8 mouse cellular contexts compared by ENCODE assay signal in genomic region chr3:90434073-90434730, GRCm38 (mm10). TPM values are rescaled to one million over a fixed set of nuclear protein-coding genes. Genes with fewer than 3 reads are reported as not detected.
A peak's percentile ranks its signal among the peaks of the same experiment; 100 is the strongest.
DNase-seq lines count a peak whose midpoint lies in the region; ATAC-seq and TF ChIP-seq lines count a peak whose summit lies in the region.

No protein-coding gene starts in this region.

- TF ChIP-seq EP300 in liver, embryonic 14.5 days (IDR thresholded peaks at IDR 0.05; ENCODE audit: low read depth), result no peak

- WGBS in cerebellum, adult 2 months, result 48% methylated on average over 11 of the region's 11 CpGs
- WGBS in hindbrain, embryonic 15.5 days, result 57% methylated on average over 11 of the region's 11 CpGs
- 46% methylated on average over 11 of the region's 11 CpGs for whole genome bisulfite sequencing in liver, embryonic 14.5 days (ENCODE audit: insufficient replicate concordance)
- WGBS in olfactory bulb, adult 2 months, result 33% methylated on average over 11 of the region's 11 CpGs

- peak overlapping the region; percentile 90 for H3K4me2 ChIP-seq in hindbrain, embryonic 15.5 days
- peak overlapping the region; percentile 97 for H3K4me2 ChIP-seq in liver, embryonic 14.5 days (ENCODE audit: low read depth)

- peak overlapping the region; percentile 97 for H3K4me3 ChIP-seq in E14TG2a.4 (replicated peaks; ENCODE audit: low read length)
- H3K4me3 ChIP-seq in cerebellum, adult 2 months (replicated peaks; ENCODE audit: insufficient read depth, low read depth, low read length), result peak overlapping the region; percentile 91
- H3K4me3 ChIP-seq in hindbrain, embryonic 15.5 days, result peak overlapping the region; percentile 72
- H3K4me3 ChIP-seq in liver, embryonic 14.5 days (ENCODE audit: insufficient read depth in 1 of 2, low read depth in 2 of 2, low read length in 2 of 2), result peak overlapping the region; percentile 76 to 79
- peak overlapping the region; percentile 66; the same call in 1 of the 2 replicates for H3K4me3 ChIP-seq in olfactory bulb, adult 2 months (ENCODE audit: insufficient read depth, low read depth, low read length)

- H3K9me3 ChIP-seq in E14TG2a.4 (ENCODE audit: low read length), result no peaks in the 10 kb centered on the region
- H3K9me3 ChIP-seq in hindbrain, embryonic 15.5 days, result no peaks in the 10 kb centered on the region
- no peaks in the 10 kb centered on the region for H3K9me3 ChIP-seq in liver, embryonic 14.5 days (ENCODE audit: control insufficient read depth, low read length)

- no peak for TF ChIP-seq POLR2A in cerebellum, adult 2 months (IDR thresholded peaks at IDR 0.05; ENCODE audit: borderline replicate concordance, insufficient read depth, low read length)
- TF ChIP-seq POLR2A in olfactory bulb, adult 2 months (IDR thresholded peaks at IDR 0.05; ENCODE audit: insufficient read depth, low read depth, low read length), result no peak

- peaks cover 25% of the 10 kb centered on the region for H3K36me3 ChIP-seq in E14TG2a.4 (ENCODE audit: insufficient read depth, low read length)
- H3K36me3 ChIP-seq in hindbrain, embryonic 15.5 days, result no peaks in the 10 kb centered on the region
- no peaks in the 10 kb centered on the region for H3K36me3 ChIP-seq in liver, embryonic 14.5 days (replicated peaks; ENCODE audit: control insufficient read depth, insufficient read depth, low read depth)

- no peak for ATAC-seq in hindbrain, embryonic 15.5 days (ENCODE audit: low FRiP score, low read depth)
- no peak for ATAC-seq in liver, embryonic 14.5 days (ENCODE audit: insufficient read depth)

- peak overlapping the region; percentile 37; the same call in 1 of the 2 replicates for H3K27ac ChIP-seq in cerebellum, adult 2 months (ENCODE audit: insufficient read depth, low read length)
- peak overlapping the region; percentile 75 for H3K27ac ChIP-seq in hindbrain, embryonic 15.5 days (replicated peaks)
- H3K27ac ChIP-seq in liver, embryonic 14.5 days, result peak overlapping the region; percentile 57
- no peak overlapping the region for H3K27ac ChIP-seq in olfactory bulb, adult 2 months (ENCODE audit: insufficient read depth, low read depth, low read length)

- H3K4me1 ChIP-seq in E14TG2a.4 (replicated peaks; ENCODE audit: low read depth, low read length), result peaks cover 81% of the 10 kb centered on the region
- H3K4me1 ChIP-seq in cerebellum, adult 2 months (ENCODE audit: control insufficient read depth, insufficient read depth, low read length), result peaks cover 6% of the 10 kb centered on the region; the same call in 1 of the 2 replicates
- peaks cover 33% of the 10 kb centered on the region for H3K4me1 ChIP-seq in hindbrain, embryonic 15.5 days (replicated peaks)
- H3K4me1 ChIP-seq in liver, embryonic 14.5 days (replicated peaks; ENCODE audit: control insufficient read depth in 2 of 2, insufficient read depth in 2 of 2, low read length in 1 of 2), result peaks cover 29 to 32% of the 10 kb centered on the region in 2 experiments
- H3K4me1 ChIP-seq in olfactory bulb, adult 2 months (ENCODE audit: control insufficient read depth, insufficient read depth, low read length), result peaks cover 2% of the 10 kb centered on the region; the same call in 1 of the 2 replicates

- no peak for TF ChIP-seq CTCF in E14TG2a.4 (conservative IDR thresholded peaks at IDR 0.05; ENCODE audit: low read length)
- TF ChIP-seq CTCF in cerebellum, adult 2 months (IDR thresholded peaks at IDR 0.05; ENCODE audit: borderline replicate concordance, insufficient read depth, low read depth, low read length), result no peak
- no peak for TF ChIP-seq CTCF in liver, embryonic 14.5 days (IDR thresholded peaks at IDR 0.05; ENCODE audit: low read depth)
- no peak for TF ChIP-seq CTCF in olfactory bulb, adult 2 months (IDR thresholded peaks at IDR 0.05; ENCODE audit: insufficient read depth, low read depth, low read length)

- H3K27me3 ChIP-seq in E14TG2a.4 (ENCODE audit: insufficient read depth, low read length), result no peaks in the 10 kb centered on the region
- no peaks in the 10 kb centered on the region for H3K27me3 ChIP-seq in cerebellum, adult 2 months (ENCODE audit: control insufficient read depth, insufficient read depth, low read length)
- no peaks in the 10 kb centered on the region for H3K27me3 ChIP-seq in hindbrain, embryonic 15.5 days
- no peaks in the 10 kb centered on the region for H3K27me3 ChIP-seq in liver, embryonic 14.5 days (ENCODE audit: control insufficient read depth, insufficient read depth, low read length)

- peak overlapping the region; percentile 39; the same call in 1 of the 2 replicates for H3K9ac ChIP-seq in hindbrain, embryonic 15.5 days
- peak overlapping the region; percentile 67 for H3K9ac ChIP-seq in liver, embryonic 14.5 days (replicated peaks)

- DNase-seq in cerebellum, adult 2 months, result peak in 1 of 2 experiments; percentile 37
- DNase-seq in liver, embryonic 14.5 days (ENCODE audit: low read depth in 3 of 3, low spot score in 3 of 3), result no peak
- no peak for DNase-seq in gastrocnemius, postnatal 4 days (ENCODE audit: low spot score in 2 of 2)
- no peak for DNase-seq in urinary bladder, postnatal 36 days (ENCODE audit: low spot score in 2 of 2)
- no peak for DNase-seq in retina, postnatal 1 day

RNA-seq across cellular contexts. Expression of gene Ints3, which starts 0.8 kb away (rescaled TPM):
- 48.5 and 51.4 TPM in 2 replicates for polyA plus RNA-seq in cerebellum, adult 2 months (2012; rRNA removed)
- 34.3 and 35.0 TPM in 2 replicates for polyA plus RNA-seq in hindbrain, embryonic 15.5 days (2015; fragmentation: Nextera tagmentation; extraction: Ambion mirVana)
- 11.3 and 12.7 TPM in 2 replicates for polyA plus RNA-seq in liver, embryonic 14.5 days (2012; rRNA removed)
- 6.6 and 9.4 TPM in 2 replicates for polyA plus RNA-seq in liver, embryonic 14.5 days (2014; fragmentation: Nextera tagmentation; extraction: Ambion mirVana)
- polyA plus RNA-seq in olfactory bulb, adult 2 months (2012; ENCODE audit: insufficient read depth, insufficient read length, low replicate concordance, missing spikeins), result not detected in 2 replicates
- total RNA-seq in gastrocnemius, postnatal 4 days (2021), result 10 to 100 TPM; 31.8 to 32.0 TPM

RNA-seq across cellular contexts. Expression of gene Npr1, which starts 31.5 kb away (rescaled TPM):
- polyA plus RNA-seq in cerebellum, adult 2 months (2012; rRNA removed), result 16.1 TPM in 2 replicates
- polyA plus RNA-seq in hindbrain, embryonic 15.5 days (2015; fragmentation: Nextera tagmentation; extraction: Ambion mirVana), result 2.4 and 2.8 TPM in 2 replicates
- 6.5 and 7.2 TPM in 2 replicates for polyA plus RNA-seq in liver, embryonic 14.5 days (2012; rRNA removed)
- polyA plus RNA-seq in liver, embryonic 14.5 days (2014; fragmentation: Nextera tagmentation; extraction: Ambion mirVana), result 2.8 and 4.0 TPM in 2 replicates
- polyA plus RNA-seq in olfactory bulb, adult 2 months (2012; ENCODE audit: insufficient read depth, insufficient read length, low replicate concordance, missing spikeins), result not detected in 2 replicates
- 10 to 100 TPM; 25.9 to 26.4 TPM for total RNA-seq in gastrocnemius, postnatal 4 days (2021)

RNA-seq across cellular contexts. Expression of gene Ilf2, which starts 41.7 kb away (rescaled TPM):
- 98.7 and 107 TPM in 2 replicates for polyA plus RNA-seq in cerebellum, adult 2 months (2012; rRNA removed)
- 231 and 240 TPM in 2 replicates for polyA plus RNA-seq in hindbrain, embryonic 15.5 days (2015; fragmentation: Nextera tagmentation; extraction: Ambion mirVana)
- polyA plus RNA-seq in liver, embryonic 14.5 days (2012; rRNA removed), result 23.3 and 34.5 TPM in 2 replicates
- polyA plus RNA-seq in liver, embryonic 14.5 days (2014; fragmentation: Nextera tagmentation; extraction: Ambion mirVana), result 46.5 and 48.9 TPM in 2 replicates
- not detected in 2 replicates for polyA plus RNA-seq in olfactory bulb, adult 2 months (2012; ENCODE audit: insufficient read depth, insufficient read length, low replicate concordance, missing spikeins)
- 10 to 100 TPM; 72.3 to 75.4 TPM for total RNA-seq in gastrocnemius, postnatal 4 days (2021)

RNA-seq across cellular contexts. Expression of gene Slc27a3, which starts 44.5 kb away (rescaled TPM):
- polyA plus RNA-seq in cerebellum, adult 2 months (2012; rRNA removed), result 6.1 and 7.1 TPM in 2 replicates
- polyA plus RNA-seq in hindbrain, embryonic 15.5 days (2015; fragmentation: Nextera tagmentation; extraction: Ambion mirVana), result 31.4 and 34.1 TPM in 2 replicates
- polyA plus RNA-seq in liver, embryonic 14.5 days (2012; rRNA removed), result 2.1 TPM in 2 replicates
- 0.76 and 1.0 TPM in 2 replicates for polyA plus RNA-seq in liver, embryonic 14.5 days (2014; fragmentation: Nextera tagmentation; extraction: Ambion mirVana)
- polyA plus RNA-seq in olfactory bulb, adult 2 months (2012; ENCODE audit: insufficient read depth, insufficient read length, low replicate concordance, missing spikeins), result not detected in 2 replicates
- 1 to 10 TPM; 7.2 to 7.4 TPM for total RNA-seq in gastrocnemius, postnatal 4 days (2021)

RNA-seq across cellular contexts. Expression of gene Snapin, which starts 56.6 kb away (rescaled TPM):
- polyA plus RNA-seq in cerebellum, adult 2 months (2012; rRNA removed), result 77.6 and 82.4 TPM in 2 replicates
- polyA plus RNA-seq in hindbrain, embryonic 15.5 days (2015; fragmentation: Nextera tagmentation; extraction: Ambion mirVana), result 90.1 and 93.1 TPM in 2 replicates
- 7.4 and 9.3 TPM in 2 replicates for polyA plus RNA-seq in liver, embryonic 14.5 days (2012; rRNA removed)
- polyA plus RNA-seq in liver, embryonic 14.5 days (2014; fragmentation: Nextera tagmentation; extraction: Ambion mirVana), result 17.0 and 18.7 TPM in 2 replicates
- polyA plus RNA-seq in olfactory bulb, adult 2 months (2012; ENCODE audit: insufficient read depth, insufficient read length, low replicate concordance, missing spikeins), result not detected in 2 replicates
- 10 to 100 TPM; 71.3 to 74.7 TPM for total RNA-seq in gastrocnemius, postnatal 4 days (2021)
